ENCODE assay signal across 7 mouse cellular contexts in the genomic region with DNA sequence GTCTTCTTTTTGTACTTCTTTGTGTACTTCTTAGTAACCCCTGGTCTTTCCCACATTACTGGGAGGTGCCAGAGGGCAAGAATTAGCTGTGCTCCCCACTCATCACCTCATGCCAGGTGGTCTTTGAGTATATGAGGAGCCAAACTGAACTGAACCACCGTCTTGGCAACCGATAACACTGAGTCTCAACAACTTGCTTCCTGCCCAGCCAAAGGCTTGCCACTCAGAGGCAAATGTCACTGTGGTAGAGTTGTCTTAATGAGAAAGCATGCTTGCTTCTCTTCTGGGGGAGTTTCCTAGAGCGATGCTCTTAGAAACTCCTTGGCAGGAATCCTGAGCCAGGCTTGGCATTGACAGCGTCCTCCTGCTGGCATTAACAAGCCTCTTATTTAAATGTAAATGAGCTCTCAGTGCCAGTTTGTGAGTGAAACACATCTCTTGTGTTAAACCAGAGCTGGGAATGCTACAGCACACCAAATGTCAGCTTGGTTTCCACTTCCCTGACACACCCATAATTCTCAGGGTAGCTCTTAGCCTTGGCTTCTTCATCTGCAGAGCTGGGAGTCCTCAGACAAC.
DNase-seq lines count a peak whose midpoint lies in the region; ATAC-seq lines count a peak whose summit lies in the region.

No protein-coding gene starts in this region.

- H3K4me2 ChIP-seq in hindbrain, embryonic 14.5 days (replicated peaks), result no peak overlapping the region
- H3K4me2 ChIP-seq in intestine, embryonic 16.5 days (ENCODE audit: low read depth, low read length), result no peak overlapping the region

- no peak overlapping the region for H3K4me3 ChIP-seq in hindbrain, embryonic 14.5 days (replicated peaks; ENCODE audit: low read length)
- no peak overlapping the region for H3K4me3 ChIP-seq in intestine, embryonic 16.5 days (ENCODE audit: low read length)

- no peaks in the 10 kb centered on the region for H3K36me3 ChIP-seq in hindbrain, embryonic 14.5 days (replicated peaks; ENCODE audit: control insufficient read depth, insufficient read depth)
- H3K36me3 ChIP-seq in intestine, embryonic 16.5 days (ENCODE audit: control insufficient read depth, insufficient read depth, low read length), result no peaks in the 10 kb centered on the region

- peak; percentile 96 for DNase-seq in adipocyte (ENCODE audit: low spot score)
- DNase-seq in cerebellum, adult 11 months, result peak; percentile 16
- peak; percentile 81 for DNase-seq in hindbrain, embryonic 14.5 days (ENCODE audit: low spot score)
- peak; percentile 72 to 94 for DNase-seq in left cerebral cortex, postnatal 25 days (ENCODE audit: low spot score in 2 of 2)
- no peak for DNase-seq in gastrocnemius, postnatal 36 days
- DNase-seq in T-cell, adult 2 months (ENCODE audit: low spot score), result no peak

- no peak overlapping the region for H3K9ac ChIP-seq in hindbrain, embryonic 14.5 days
- H3K9ac ChIP-seq in intestine, embryonic 16.5 days (ENCODE audit: low read depth, low read length), result no peak overlapping the region

- intact Hi-C loops in left cerebral cortex, postnatal 25 days (cut with DNase I), result loop anchor here (1.0 to 2.0 kb wide), 2 partner anchors 24 to 43 kb away; no protein-coding TSS in a partner anchor
- intact Hi-C loops in gastrocnemius, postnatal 36 days (cut with DNase I), result no loop called here

- peaks cover 8% of the 10 kb centered on the region; the same call in 1 of the 2 replicates for H3K27me3 ChIP-seq in hindbrain, embryonic 14.5 days (ENCODE audit: control insufficient read depth, insufficient read depth, low read length)
- no peaks in the 10 kb centered on the region for H3K27me3 ChIP-seq in intestine, embryonic 16.5 days (replicated peaks; ENCODE audit: control insufficient read depth, insufficient read depth, low read length)

- H3K9me3 ChIP-seq in hindbrain, embryonic 14.5 days (ENCODE audit: control insufficient read depth, low read length), result no peaks in the 10 kb centered on the region
- H3K9me3 ChIP-seq in intestine, embryonic 16.5 days (ENCODE audit: control insufficient read depth, low read length), result no peaks in the 10 kb centered on the region

- 0 out of 2 replicates have a peak, but pooled peaks cover 8% of the 10 kb centered on the region for H3K4me1 ChIP-seq in hindbrain, embryonic 14.5 days (replicated peaks; ENCODE audit: control insufficient read depth, insufficient read depth, low read length)
- peaks cover 5% of the 10 kb centered on the region; the same call in 1 of the 2 replicates for H3K4me1 ChIP-seq in intestine, embryonic 16.5 days (ENCODE audit: control insufficient read depth, insufficient read depth, low read length)

- 25% methylated on average over 4 of the region's 4 CpGs for WGBS in hindbrain, embryonic 14.5 days
- WGBS in intestine, embryonic 16.5 days, result 78% methylated on average over 4 of the region's 4 CpGs

- H3K27ac ChIP-seq in hindbrain, embryonic 14.5 days, result 0 out of 2 replicates have a peak overlapping the region, but pooled peaks have one; percentile 32
- no peak overlapping the region for H3K27ac ChIP-seq in intestine, embryonic 16.5 days (ENCODE audit: low read length)

- peak; percentile 92 for ATAC-seq in hindbrain, embryonic 14.5 days (ENCODE audit: low FRiP score)
- ATAC-seq in intestine, embryonic 16.5 days, result no peak

Comparison
In these comparisons a context has a peak if more than half of its experiments do, and no peak if none do; other contexts are left out.
1. DNase-seq: peak in adipocyte (single experiment), cerebellum, adult 11 months (single experiment), hindbrain, embryonic 14.5 days (single experiment) and left cerebral cortex, postnatal 25 days (2 of 2); none in gastrocnemius, postnatal 36 days (0 of 2) and T-cell, adult 2 months (single experiment).